Mouse (Mus musculus) mouse embryonic stem cell (cell line): ENCODE results near the gene Ciart.
"Not testable (repeated sequence)": the region's sequence is repeated elsewhere in the genome, so short reads cannot be mapped to it uniquely, and the experiment has no call there.

Experiments used
- in situ Hi-C, 2 experiments: fragments of 300-500 bp; cut with MboI; formaldehyde crosslinking; loops; 1 replicate in 1 of 2; 3 replicates in 1 of 2; pipeline ENCODE4 v1.14.3; 2019 to 2020; ENCODE audit warnings: low sequenced_read_pairs in 2 of 2, low pct_unique_long_range_greater_than_20kb in 1 of 2, mixed read lengths in 1 of 2; ENCODE audit not compliant: unreplicated experiment in 1 of 2

Gene Ciart

GRCm38 (mm10) chr3:95903753-95904502 is 21.9 kb upstream of the Ciart start:
- in situ Hi-C loops = no loop called here

GRCm38 (mm10) chr3:95902643-95903042 is 20.6 kb upstream of the Ciart start:
- in situ Hi-C loops = no loop called here

- in situ Hi-C loops = no loop called here
Observed at GRCm38 (mm10) chr3:95902373-95902625, 20.2 kb upstream of the Ciart start.

GRCm38 (mm10) chr3:95901616-95902372 is 19.7 kb upstream of the Ciart start:
- in situ Hi-C loops = no loop called here

- in situ Hi-C loops = no loop called here
Observed at GRCm38 (mm10) chr3:95899800-95900524, 17.9 kb upstream of the Ciart start.

- in situ Hi-C loops = not testable (repeated sequence)
Observed at GRCm38 (mm10) chr3:95895501-95895900, 13.4 kb upstream of the Ciart start.

- in situ Hi-C loops = no loop called here
Observed at GRCm38 (mm10) chr3:95894317-95895160, 12.5 kb upstream of the Ciart start.

- in situ Hi-C loops = not testable (repeated sequence)
Observed at GRCm38 (mm10) chr3:95893606-95894316, 11.7 kb upstream of the Ciart start, which contains the start of gene Aph1a. Gene Aph1a, plus strand, starts transcription at chr3:95893969.

- in situ Hi-C loops = no loop called here
Observed at GRCm38 (mm10) chr3:95893126-95893525, 11.1 kb upstream of the Ciart start.

GRCm38 (mm10) chr3:95892066-95893052 is 10.3 kb upstream of the Ciart start:
- in situ Hi-C loops = no loop called here

GRCm38 (mm10) chr3:95891211-95892065 is 9.4 kb upstream of the Ciart start, which contains the start of gene BC028528:
Gene BC028528, minus strand, starts transcription at chr3:95892005.
- in situ Hi-C loops = no loop called here

- in situ Hi-C loops = no loop called here
Observed at GRCm38 (mm10) chr3:95889664-95890063, 7.6 kb upstream of the Ciart start.

GRCm38 (mm10) chr3:95887596-95887995 is 5.5 kb upstream of the Ciart start:
- in situ Hi-C loops = no loop called here

- in situ Hi-C loops = no loop called here
Observed at GRCm38 (mm10) chr3:95884400-95884799, 2.3 kb upstream of the Ciart start.

- in situ Hi-C loops = no loop called here
Observed at GRCm38 (mm10) chr3:95882816-95883425, 870 bp upstream of the Ciart start.

- in situ Hi-C loops = no loop called here
Observed at GRCm38 (mm10) chr3:95879063-95879462, 3.0 kb downstream of the Ciart start.
